Mouse (Mus musculus) myocyte (in vitro differentiated cells): ENCODE results near the gene 4931428F04Rik. TPM values are rescaled to one million over a fixed set of nuclear protein-coding genes. Genes with fewer than 3 reads are reported as not detected.

ENCODE experiments used
- H3K27me3 ChIP-seq: one replicate; pipeline ENCODE4 v1.6.1; 2011; ENCODE audit not compliant: control insufficient read depth, insufficient read depth, insufficient read length
- H3K36me3 ChIP-seq: one replicate; pipeline ENCODE4 v1.6.1; 2011; ENCODE audit not compliant: control insufficient read depth, insufficient read depth
- H3K4me2 ChIP-seq: one replicate; pipeline ENCODE4 v1.6.1; 2011; ENCODE audit warnings: low read depth, control low read depth
- H3K4me3 ChIP-seq: one replicate; pipeline ENCODE4 v1.5.1; 2011; ENCODE audit warnings: mild to moderate bottlenecking, control low read depth, moderate library complexity
- H3K79me2 ChIP-seq: one replicate; pipeline ENCODE4 v1.6.1; 2011; ENCODE audit not compliant: control insufficient read depth, insufficient read depth
- H3ac ChIP-seq: one replicate; pipeline ENCODE4 v1.6.1; 2011; ENCODE audit not compliant: control insufficient read depth, insufficient read length
- CEBPB ChIP-seq: IDR thresholded peaks from 2 replicates; pipeline ENCODE4 v1.6.1; 2011; ENCODE audit warnings: mild to moderate bottlenecking, moderate library complexity; ENCODE audit not compliant: poor library complexity, insufficient read depth, severe bottlenecking
- E2F4 ChIP-seq: IDR thresholded peaks from one replicate; pipeline ENCODE4 v1.6.1; 2011; ENCODE audit warnings: mild to moderate bottlenecking, control low read depth, moderate library complexity; ENCODE audit not compliant: insufficient read depth
- MAX ChIP-seq: IDR thresholded peaks from one replicate; pipeline ENCODE4 v1.6.1; 2011; ENCODE audit warnings: low read depth, mild to moderate bottlenecking, control low read depth
- MYOD1 ChIP-seq, 3 experiments: IDR thresholded peaks; one replicate each; pipeline ENCODE4 v1.6.1; 2011; ENCODE audit warnings: control low read depth in 2 of 3, low read depth in 2 of 3, mild to moderate bottlenecking in 2 of 3, moderate library complexity in 1 of 3; ENCODE audit not compliant: insufficient read length in 2 of 3, control insufficient read depth in 1 of 3
- MYOG ChIP-seq, 3 experiments: IDR thresholded peaks; one replicate each; pipeline ENCODE4 v1.6.1; 2011; ENCODE audit warnings: control low read depth in 2 of 3, low read depth in 2 of 3, mild to moderate bottlenecking in 2 of 3; ENCODE audit not compliant: insufficient read length in 2 of 3, control insufficient read depth in 1 of 3, insufficient read depth in 1 of 3
- POLR2A ChIP-seq: IDR thresholded peaks from one replicate; pipeline ENCODE4 v1.6.1; 2011; ENCODE audit warnings: low read depth, mild to moderate bottlenecking, control low read depth, moderate library complexity; ENCODE audit not compliant: insufficient read length
- POLR2AphosphoS2 ChIP-seq: IDR thresholded peaks from one replicate; pipeline ENCODE4 v1.6.1; 2011; ENCODE audit warnings: low read depth, control low read depth; ENCODE audit not compliant: insufficient read length
- REST ChIP-seq: IDR thresholded peaks from one replicate; pipeline ENCODE4 v1.6.1; 2011; ENCODE audit warnings: mild to moderate bottlenecking, control low read depth, moderate library complexity; ENCODE audit not compliant: insufficient read depth, insufficient read length
- SRF ChIP-seq: IDR thresholded peaks from one replicate; pipeline ENCODE4 v1.6.1; 2011; ENCODE audit warnings: low read depth; ENCODE audit not compliant: control insufficient read depth, insufficient read length
- TCF12 ChIP-seq: IDR thresholded peaks from one replicate; pipeline ENCODE4 v1.6.1; 2011; ENCODE audit warnings: mild to moderate bottlenecking, control low read depth; ENCODE audit not compliant: poor library complexity, insufficient read depth, severe bottlenecking
- TCF3 ChIP-seq: IDR thresholded peaks from one replicate; pipeline ENCODE4 v1.6.1; 2011; ENCODE audit warnings: low read depth, control low read depth; ENCODE audit not compliant: insufficient read length
- USF1 ChIP-seq: IDR thresholded peaks from one replicate; pipeline ENCODE4 v1.6.1; 2011; ENCODE audit warnings: low read depth, mild to moderate bottlenecking, control low read depth, moderate library complexity
- polyA plus RNA-seq: library from polyadenylated mRNA; unstranded; fragments of >200 nt; fragmentation: generic; extraction: Trizol; gene quantifications from one replicate; pipeline ENCODE4 v1.2.1, GENCODE M21; 2012; ENCODE audit warnings: missing spikeins

4931428F04Rik gene
- polyA plus RNA-seq, 1 experiment: 6.2 TPM

DNA sequence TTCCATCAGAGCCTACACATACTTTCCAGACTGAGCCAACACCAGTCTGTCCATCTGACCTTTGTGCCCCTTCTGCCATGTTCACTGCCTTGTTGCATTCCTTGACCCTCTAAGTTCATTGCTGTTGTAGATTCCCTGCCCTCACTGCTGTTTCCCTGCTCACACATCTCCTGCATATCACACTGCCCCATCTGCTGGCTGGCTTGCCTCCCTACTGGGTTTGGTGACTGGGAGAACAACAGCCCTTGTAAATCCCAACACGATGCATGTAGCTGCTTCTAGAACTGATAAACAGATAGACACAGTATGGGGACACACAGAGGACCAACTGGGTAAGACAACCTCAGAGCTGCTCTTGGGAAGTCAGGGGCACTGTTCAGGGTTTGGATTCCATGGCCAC, 22.1 kb upstream of the 4931428F04Rik start:
- no peak for TF ChIP-seq POLR2A
- TF ChIP-seq MYOG (IDR thresholded peaks at IDR 0.05; ENCODE audit: control insufficient read depth in 1 of 3, insufficient read depth in 1 of 3, insufficient read length in 2 of 3, low read depth in 2 of 3): no peak
- TF ChIP-seq E2F4: no peak
- no peak for TF ChIP-seq USF1
- TF ChIP-seq SRF: no peak
- no peak for TF ChIP-seq CEBPB
- TF ChIP-seq REST: no peak
- TF ChIP-seq TCF12: no peak
- TF ChIP-seq TCF3: no peak
- TF ChIP-seq MAX: no peak
- no peak for TF ChIP-seq POLR2AphosphoS2
- no peak for TF ChIP-seq MYOD1 (IDR thresholded peaks at IDR 0.05; ENCODE audit: control insufficient read depth in 1 of 3, insufficient read length in 2 of 3, low read depth in 2 of 3)
- no peaks in the 10 kb centered on the region for H3K79me2 ChIP-seq
- H3K4me2 ChIP-seq: no peak overlapping the region
- H3ac ChIP-seq: no peak overlapping the region
- no peaks in the 10 kb centered on the region for H3K27me3 ChIP-seq
- peaks cover 49% of the 10 kb centered on the region for H3K36me3 ChIP-seq
- H3K4me3 ChIP-seq: no peak overlapping the region

DNA sequence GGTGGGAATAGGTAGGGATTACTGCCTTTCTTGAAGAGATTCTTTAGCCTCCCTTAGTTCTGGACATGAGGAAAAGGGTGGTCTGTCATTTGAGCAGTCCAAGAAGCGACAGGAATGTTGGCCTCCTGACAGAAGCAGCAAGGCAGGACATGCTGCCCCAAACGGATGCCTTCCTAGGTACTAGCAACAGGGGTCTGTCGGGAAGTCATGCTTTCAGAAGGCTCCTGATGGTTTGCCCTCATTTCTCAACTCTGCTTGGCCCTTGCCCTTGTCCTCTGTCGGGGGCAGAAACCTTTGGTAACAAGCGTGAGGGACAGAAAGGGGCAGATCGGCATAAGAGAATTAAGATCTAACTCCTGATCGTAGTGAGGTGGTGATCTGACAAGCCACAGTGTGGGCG, 20.5 kb upstream of the 4931428F04Rik start:
- Histone ChIP-seq H3K4me3 (no peak overlapping the region), H3K27me3 (no peaks in the 10 kb centered on the region)
- TF ChIP-seq MYOG (IDR thresholded peaks at IDR 0.05; ENCODE audit: control insufficient read depth in 1 of 3, insufficient read depth in 1 of 3, insufficient read length in 2 of 3, low read depth in 2 of 3): no peak
- no peak for TF ChIP-seq POLR2A
- no peak for TF ChIP-seq E2F4
- no peak for TF ChIP-seq REST
- TF ChIP-seq SRF: no peak
- no peak for TF ChIP-seq TCF3
- TF ChIP-seq POLR2AphosphoS2: no peak
- no peak for TF ChIP-seq TCF12
- TF ChIP-seq USF1: no peak
- no peak for TF ChIP-seq CEBPB
- TF ChIP-seq MYOD1 (IDR thresholded peaks at IDR 0.05; ENCODE audit: control insufficient read depth in 1 of 3, insufficient read length in 2 of 3, low read depth in 2 of 3): no peak

DNA sequence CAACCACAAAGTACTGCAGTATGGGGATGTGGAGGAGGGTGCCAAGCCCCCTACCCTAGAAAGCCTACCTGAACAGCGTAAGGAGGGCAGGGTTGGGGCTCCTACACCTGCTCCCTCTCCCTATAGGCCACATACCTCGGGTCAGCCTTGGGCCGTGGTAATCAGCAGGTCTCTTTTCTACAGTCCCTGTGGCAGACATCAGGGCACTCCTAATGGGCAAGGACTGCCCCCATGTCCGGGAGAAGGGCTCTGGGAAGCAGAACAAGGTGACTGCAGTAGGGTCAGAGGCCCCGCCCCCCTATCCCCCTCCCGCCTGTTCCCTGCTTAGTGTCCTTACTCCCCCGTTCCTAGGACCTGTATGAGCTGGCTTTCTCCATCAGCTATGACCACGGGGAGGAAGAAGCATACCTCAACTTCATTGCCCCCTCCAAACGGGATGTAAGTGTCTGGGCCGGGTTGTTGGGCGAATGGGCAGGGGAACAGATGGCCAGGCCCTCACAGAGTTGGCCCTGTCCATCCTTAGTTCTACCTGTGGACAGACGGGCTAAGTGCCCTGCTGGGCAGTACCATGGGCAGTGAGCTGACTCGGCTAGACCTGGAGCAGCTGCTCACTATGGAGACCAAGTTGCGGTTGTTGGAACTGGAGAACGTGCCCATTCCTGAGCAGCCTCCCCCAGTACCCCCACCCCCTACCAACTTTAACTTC, 19.6 kb upstream of the 4931428F04Rik start:
- Histone ChIP-seq H3K36me3 (peaks cover 26% of the 10 kb centered on the region), H3K79me2 (no peaks in the 10 kb centered on the region)

More for the DNA sequence above, 20.5 kb upstream of the 4931428F04Rik start:
- no peaks in the 10 kb centered on the region for H3K79me2 ChIP-seq
- H3K36me3 ChIP-seq: peaks cover 33% of the 10 kb centered on the region
- H3ac ChIP-seq: no peak overlapping the region
- no peak overlapping the region for H3K4me2 ChIP-seq

DNA sequence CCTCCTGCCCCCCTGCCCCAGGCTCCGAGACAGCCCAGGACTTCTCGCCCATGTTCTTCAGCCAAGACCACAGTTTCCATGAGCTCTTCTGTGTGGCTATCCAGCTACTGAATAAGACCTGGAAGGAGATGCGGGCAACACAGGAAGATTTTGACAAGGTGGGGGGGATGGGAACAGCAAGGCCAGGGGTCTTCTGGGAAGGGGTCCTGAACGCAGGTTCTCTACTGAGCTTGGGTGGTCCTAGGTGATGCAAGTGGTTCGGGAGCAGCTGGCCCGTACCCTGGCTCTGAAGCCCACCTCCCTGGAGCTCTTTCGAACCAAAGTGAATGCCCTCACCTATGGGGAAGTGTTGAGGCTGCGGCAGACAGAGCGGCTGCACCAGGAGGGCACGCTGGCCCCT, 18.8 kb upstream of the 4931428F04Rik start:
- TF ChIP-seq CEBPB (no peak), POLR2A (no peak), POLR2AphosphoS2 (no peak)
- Histone ChIP-seq H3ac (no peak overlapping the region), H3K79me2 (no peaks in the 10 kb centered on the region), H3K4me3 (no peak overlapping the region), H3K36me3 (peaks cover 26% of the 10 kb centered on the region), H3K4me2 (no peak overlapping the region), H3K27me3 (no peaks in the 10 kb centered on the region)

More for the DNA sequence above, 19.6 kb upstream of the 4931428F04Rik start:
- Histone ChIP-seq H3ac (no peak overlapping the region), H3K4me2 (no peak overlapping the region), H3K27me3 (no peaks in the 10 kb centered on the region), H3K4me3 (no peak overlapping the region)
- TF ChIP-seq MYOD1 (IDR thresholded peaks at IDR 0.05; ENCODE audit: control insufficient read depth in 1 of 3, insufficient read length in 2 of 3, low read depth in 2 of 3): no peak
- TF ChIP-seq USF1: no peak
- no peak for TF ChIP-seq MAX
- no peak for TF ChIP-seq POLR2AphosphoS2
- TF ChIP-seq REST: no peak
- no peak for TF ChIP-seq MYOG (IDR thresholded peaks at IDR 0.05; ENCODE audit: control insufficient read depth in 1 of 3, insufficient read depth in 1 of 3, insufficient read length in 2 of 3, low read depth in 2 of 3)
- no peak for TF ChIP-seq SRF
- TF ChIP-seq TCF3: no peak
- TF ChIP-seq POLR2A: no peak

DNA sequence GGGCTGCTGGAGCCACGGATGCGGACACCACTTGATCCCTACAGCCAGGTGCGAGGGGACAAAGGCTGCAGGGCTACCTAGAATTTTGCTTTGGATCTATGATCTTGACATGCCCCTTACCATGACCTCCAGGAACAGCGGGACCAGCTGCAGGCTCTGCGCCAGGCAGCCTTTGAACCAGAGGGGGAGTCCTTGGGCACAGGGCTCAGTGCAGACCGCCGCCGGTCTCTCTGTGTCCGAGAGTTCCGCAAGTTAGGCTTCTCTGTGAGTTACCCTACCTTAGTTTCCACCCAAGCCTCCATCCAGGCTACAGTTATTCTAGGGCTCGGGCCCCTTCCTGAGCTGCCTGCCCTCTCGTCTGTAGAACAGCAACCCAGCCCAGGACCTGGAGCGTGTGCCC, 18.0 kb upstream of the 4931428F04Rik start:
- peaks cover 33% of the 10 kb centered on the region for H3K36me3 ChIP-seq
- no peak overlapping the region for H3K4me2 ChIP-seq
- no peaks in the 10 kb centered on the region for H3K27me3 ChIP-seq
- no peak overlapping the region for H3ac ChIP-seq
- H3K4me3 ChIP-seq: no peak overlapping the region
- TF ChIP-seq POLR2AphosphoS2: peak; percentile 20
- no peak for TF ChIP-seq TCF12
- TF ChIP-seq MYOG (IDR thresholded peaks at IDR 0.05; ENCODE audit: control insufficient read depth in 1 of 3, insufficient read depth in 1 of 3, insufficient read length in 2 of 3, low read depth in 2 of 3): no peak
- TF ChIP-seq E2F4: no peak
- no peak for TF ChIP-seq SRF
- TF ChIP-seq USF1: no peak
- no peak for TF ChIP-seq MAX
- no peak for TF ChIP-seq POLR2A
- no peaks in the 10 kb centered on the region for H3K79me2 ChIP-seq
